Mouse (Mus musculus) left cerebral cortex, adult 9 months (tissue): ENCODE measurements around the gene Rfx3.
A peak's percentile ranks its signal among the peaks of the same experiment; 100 is the strongest.

ENCODE experiments used
- DNase-seq, 2 experiments: peaks; one replicate each; pipeline ENCODE4 v3.0.0; 2022; ENCODE audit warnings: low spot score in 2 of 2

Gene Rfx3

DNA sequence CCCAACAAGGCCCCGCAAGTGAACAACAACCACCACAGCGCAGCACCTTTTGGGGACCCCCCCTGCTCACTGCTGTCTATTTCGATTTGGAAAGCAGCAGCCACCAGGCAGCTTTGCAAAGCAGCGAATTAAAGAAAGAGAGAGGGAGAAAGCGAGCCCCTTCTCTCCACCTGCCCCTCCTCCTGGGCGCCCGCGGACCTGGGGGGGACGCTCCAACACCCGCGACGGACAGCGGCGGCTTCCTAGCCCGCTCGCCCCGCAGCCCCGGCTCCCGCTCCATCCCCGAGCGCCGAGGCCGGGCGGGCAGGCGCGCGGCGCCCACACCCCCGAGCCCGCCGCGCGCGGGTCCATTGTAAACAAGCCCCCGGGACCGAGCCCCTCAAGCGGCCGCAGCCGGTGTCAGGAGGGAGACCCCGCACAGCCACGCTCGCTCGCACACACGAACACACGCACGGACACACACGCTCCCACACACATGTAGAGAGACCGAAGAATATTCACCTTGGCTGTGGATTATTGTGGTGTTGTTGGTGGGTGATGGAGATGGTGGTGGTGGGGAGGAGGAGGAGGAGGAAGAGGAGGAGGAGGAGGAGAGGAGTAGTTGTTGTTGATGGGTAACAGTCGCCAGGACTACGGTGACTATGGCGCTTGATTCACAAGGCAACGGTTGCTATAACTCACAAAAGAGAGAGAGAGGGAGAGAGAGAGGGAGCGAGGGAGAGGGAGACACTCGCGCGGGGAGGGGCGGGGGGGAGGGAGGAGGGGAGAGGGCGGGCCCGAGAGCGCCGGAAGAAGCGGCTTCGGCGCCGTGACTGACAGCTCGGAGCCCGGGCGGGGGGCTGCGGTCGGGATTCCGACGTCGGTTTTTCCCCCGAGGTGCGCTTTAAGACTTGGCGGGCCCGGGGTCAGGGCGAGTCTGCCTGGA lies at the start of gene Rfx3:
Rfx3 (minus strand) TSS at position 696 of the 925 bp plus-strand sequence.
- peak in 1 of 2 experiments; percentile 16 for DNase-seq

DNA sequence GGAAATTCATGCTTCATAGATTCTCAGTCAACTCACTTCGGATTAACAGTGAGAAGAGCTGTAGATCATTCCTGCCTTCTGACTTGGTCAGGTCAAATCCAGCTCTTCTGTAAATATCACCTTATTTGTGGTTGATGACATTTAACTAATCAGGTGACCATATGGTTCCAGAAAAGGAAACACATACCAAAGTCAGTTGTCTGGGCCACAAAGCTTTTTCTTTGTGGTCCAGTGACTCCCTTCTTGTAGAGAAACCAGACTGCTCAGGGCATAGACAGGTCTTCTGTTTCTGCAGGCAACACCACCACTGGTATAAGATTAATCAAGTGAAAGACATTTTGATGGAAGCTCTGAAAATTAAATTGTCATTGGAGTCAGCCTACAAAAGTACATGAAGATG lies 41.1 kb upstream of the Rfx3 start:
- no peak for DNase-seq

DNA sequence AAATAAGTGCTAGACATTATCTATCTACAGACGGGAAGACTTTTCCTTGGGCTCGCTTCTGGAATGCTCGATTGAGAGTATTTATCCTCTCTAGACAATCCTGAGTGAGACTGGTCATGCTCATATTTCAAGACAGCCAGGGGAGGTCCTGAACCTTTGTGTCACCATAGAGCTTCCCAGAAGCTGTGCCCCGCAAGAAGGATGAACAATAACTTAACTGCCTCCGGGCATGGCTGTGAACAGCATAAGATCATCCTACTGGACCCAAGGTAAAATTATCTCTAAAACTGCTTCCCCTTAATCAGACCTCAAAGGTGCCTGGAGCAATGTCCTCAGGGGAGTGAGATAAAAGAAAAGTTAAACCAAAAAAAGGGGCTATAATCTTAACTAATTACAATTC lies 40.6 kb upstream of the Rfx3 start:
- no peak for DNase-seq

DNA sequence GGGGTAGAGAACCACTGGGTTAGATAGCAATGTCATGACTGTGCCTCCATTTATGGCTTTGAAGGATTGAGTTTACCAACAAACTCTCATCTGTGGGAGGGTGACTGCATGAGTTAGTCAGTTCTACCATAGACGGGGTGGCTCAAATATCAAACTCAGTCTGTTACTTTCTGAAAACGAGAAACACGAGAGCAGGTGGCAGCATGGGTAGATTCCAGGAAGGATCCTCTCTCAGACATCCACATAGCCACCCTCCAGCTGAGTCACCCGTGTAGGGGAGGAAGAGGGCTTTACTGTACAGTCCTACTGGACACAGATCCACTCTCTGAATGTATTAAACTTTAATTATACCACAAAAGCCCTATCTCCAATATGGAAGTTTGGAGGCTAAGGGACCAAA lies 38.3 kb upstream of the Rfx3 start:
- DNase-seq, result no peak

DNA sequence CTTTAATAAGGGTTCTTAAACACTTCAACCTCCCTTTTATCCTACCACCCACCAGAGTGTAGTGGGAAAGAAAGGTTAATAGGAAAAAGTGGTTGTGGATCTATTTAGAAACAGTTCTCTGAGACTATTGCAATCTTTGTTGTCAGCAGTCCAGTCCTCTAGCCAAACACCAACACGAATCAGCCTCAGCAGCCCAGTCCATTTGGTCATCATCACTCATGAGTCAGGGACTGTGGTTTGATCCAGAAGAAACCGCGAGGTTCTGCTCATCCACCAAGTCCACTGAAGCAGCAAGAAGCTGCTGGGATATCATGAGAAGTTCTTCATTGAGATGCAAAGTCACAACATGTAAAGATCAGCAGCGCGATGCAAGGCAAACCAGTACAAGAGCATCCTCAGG lies 35.8 kb upstream of the Rfx3 start:
- DNase-seq, result no peak

DNA sequence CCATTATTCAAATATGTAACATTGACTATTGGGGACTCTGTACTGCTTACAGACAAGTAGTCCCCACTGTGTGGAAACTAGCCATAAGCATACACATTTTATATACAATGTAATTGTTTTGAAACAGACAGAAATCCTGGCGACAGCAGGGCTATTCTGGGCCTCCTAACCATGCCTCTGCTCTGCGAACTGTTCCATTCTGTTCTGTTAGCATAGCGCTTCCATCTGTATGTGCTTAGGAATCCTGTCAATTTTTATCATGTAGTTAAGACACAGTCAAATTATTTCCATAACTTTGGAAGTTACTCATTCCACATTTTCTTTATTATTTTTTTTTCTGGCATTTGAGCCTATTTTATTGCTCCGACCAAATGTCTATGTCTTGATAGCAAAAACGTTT lies 34.0 kb upstream of the Rfx3 start:
- no peak for DNase-seq

DNA sequence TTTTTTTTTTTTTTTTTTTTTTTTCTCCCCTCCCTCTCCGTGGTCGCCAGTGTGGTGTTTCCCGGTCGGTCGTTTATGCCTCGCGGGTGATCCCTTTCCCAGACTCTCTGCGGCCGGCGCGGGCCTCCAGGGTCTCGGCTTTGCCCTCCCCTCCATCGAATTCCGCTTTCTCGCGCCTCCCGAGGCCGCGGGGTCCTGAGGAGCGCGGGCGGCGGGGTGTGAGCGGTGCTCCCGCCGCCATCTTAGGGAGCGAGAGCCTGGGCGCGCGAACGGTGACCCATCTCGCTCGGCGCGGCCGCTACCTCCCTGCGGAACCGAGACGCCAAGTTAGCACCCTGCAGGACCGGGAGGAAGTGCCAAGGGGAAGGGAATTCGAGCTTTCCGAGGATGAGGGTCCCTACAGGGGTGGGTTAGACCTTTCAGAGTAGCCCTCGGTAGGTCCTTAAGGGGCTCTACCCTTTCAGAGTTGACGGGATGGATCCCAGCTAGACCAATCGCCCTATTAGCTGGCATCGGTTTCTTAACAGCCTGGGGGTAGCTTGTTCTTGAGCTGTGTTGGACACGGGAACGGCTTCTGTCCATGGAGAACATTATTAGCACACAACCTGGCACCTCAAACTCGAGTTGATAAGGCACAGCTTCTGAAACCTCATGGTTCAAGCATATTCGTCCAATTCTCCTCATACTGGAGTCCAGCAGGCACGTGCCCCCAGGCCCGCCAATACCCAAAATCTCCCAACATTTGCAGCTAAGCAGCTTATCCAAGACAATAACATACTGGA lies 943 bp upstream of the Rfx3 start:
- DNase-seq, result peak; percentile 37 to 73

DNA sequence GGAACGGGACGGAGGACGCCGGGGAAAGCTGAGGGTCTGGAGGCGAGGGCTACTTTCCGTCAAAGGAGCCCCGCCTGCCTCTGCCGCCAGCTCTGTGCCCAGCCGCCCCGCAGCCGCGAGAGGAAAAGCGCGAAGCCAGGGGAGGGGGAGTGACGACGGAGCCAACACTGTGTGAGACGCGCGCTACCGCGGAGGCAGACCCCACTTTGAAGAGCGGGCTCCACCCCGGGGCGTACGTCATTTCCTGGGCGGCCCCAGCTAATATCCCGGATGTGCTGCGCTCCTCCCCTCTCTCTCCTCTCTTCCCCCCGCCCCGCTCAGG lies 391 bp upstream of the Rfx3 start:
- peak; percentile 87 to 95 for DNase-seq

DNA sequence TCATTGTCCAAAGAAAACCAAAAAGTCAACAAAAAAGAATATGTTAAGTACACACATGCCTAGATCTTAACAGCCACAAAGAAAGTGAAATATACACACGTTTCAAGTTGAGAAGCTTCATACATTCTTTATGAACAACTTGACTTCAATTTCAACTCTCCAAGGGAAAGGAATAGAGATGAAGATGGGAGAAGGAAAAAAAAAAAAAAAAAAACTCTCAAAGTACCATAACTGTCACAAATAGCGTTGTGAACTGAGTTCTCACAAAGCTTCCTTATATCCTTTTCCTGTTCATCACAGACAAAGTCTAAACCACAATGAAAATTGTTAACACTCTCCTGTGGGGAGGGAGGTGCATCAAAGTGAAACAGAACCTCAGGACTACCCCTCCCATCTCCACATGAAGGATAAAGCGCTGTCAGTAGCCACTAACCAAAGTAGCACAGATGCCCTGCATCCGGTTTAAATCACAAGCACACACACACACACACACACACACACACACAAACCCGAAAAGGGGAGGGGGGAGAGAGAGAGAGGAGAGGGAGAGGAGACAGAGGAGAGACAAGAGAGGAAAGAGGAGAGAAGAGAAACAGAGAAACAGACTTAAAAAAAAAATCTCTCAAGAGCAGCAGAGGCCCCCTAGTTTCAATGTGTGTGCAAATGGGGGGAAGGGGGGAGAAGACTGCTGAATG lies 1.2 kb downstream of the Rfx3 start:
- DNase-seq, result peak in 1 of 2 experiments; percentile 29

DNA sequence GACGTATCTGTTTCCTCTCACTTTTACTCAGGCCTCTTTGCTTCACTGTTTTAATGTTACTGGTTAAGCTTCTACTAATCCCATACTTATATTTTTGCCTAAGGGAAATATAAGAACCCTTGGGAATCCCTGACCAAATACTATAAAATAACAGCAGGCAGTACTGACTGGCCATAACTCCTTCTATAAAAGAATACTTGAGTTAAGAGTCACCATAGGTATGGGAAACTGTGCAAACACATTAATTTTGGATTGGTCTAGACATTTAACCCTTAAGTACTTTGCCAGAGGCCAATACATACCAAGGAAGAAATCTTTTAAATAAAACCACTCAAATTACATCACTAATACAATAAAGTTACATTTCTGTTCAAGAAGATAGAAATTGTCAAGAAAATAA lies 6.8 kb downstream of the Rfx3 start:
- DNase-seq, result no peak

DNA sequence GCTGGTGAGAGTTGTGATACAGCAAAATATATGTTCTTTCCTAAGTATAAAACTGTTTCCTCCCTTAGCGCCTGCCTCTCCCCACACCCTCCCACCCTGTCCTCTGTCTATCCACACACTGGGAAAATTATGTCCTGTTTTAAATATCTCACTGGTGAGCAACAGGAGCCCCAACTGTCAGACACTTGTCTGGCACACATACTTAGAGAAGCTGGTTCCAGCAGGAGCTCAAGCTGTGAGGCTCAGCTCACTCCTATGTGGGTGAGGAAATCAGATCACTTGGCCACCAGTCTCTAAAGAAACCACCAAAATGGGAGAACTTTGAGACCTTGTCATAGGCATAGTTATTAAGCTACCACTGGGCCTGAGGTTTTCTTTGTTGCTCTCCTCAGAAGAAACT lies 7.5 kb downstream of the Rfx3 start:
- peak in 1 of 2 experiments; percentile 32 for DNase-seq

DNA sequence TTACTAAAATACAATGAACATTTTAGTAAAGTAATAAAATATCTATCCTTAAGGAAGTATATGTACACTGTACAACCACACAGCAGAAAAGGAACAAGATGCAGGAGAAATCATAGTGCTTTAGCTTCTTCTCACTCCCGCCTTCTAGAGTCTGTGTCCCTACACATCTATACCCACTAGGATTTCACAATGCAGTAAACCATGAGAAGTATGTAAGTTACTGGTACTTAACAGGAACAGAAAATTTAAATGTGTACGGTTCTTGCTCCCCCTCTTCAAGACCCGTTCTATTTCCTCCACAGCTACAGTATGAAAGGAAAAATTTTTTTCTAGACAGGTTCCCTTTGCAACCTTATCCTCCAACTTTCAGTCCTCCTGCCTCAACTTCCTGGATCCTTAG lies 8.3 kb downstream of the Rfx3 start:
- no peak for DNase-seq

DNA sequence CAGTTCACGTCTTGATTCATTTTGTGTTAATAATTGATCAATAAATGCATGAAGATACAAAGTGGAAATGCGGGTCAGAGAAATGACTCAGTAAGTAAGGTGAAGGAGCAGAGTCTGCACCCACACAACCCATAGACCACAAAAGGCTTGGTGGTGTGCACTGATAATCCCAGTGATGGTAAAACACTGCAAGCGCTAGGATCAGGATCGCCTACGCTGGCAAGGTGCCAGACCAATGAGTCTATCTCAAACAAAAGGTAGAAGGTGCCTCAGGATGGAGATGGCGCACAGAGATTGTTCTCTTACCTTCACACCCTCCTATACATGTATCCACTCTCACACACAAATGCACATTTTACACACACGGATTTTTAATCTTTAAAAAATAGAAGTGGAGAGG lies 18.2 kb downstream of the Rfx3 start:
- DNase-seq, result no peak

DNA sequence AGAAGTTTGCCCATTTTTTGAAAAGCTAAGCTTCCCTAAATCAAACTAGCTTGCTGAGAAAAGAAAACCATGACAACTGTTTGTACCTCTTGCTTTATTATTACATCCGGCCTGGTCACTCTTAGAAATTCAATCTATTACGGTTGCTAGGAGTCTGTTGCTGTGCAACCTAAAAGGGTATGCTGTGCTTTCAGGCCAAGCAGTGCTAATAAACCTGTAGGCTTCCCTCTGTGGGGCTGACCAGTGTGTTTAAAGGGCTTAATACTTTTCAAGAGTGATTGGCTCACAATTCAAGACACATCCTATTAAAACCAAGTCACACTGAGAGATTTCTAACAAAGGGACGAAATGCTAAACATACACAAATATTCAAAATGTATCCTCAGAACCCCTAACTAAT lies 22.2 kb downstream of the Rfx3 start:
- DNase-seq, result no peak

DNA sequence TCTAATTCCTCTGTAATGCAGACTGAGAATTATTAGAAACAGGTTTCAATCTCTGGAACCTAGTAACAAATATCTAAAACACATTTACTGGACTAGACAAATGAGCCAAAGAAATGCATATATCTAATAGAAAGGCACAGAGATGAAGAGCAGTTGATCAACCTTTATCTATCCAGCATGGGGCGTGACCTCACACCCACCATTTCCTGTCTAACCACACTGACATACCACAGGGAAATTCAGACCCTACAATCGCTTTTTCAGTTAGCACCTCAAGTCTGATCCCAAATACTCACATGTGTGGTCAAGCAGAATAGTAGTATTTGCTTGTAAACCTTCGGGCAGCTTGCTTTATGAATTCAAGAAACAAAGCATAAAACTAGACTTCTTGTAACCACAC lies 43.4 kb downstream of the Rfx3 start:
- DNase-seq, result no peak

DNA sequence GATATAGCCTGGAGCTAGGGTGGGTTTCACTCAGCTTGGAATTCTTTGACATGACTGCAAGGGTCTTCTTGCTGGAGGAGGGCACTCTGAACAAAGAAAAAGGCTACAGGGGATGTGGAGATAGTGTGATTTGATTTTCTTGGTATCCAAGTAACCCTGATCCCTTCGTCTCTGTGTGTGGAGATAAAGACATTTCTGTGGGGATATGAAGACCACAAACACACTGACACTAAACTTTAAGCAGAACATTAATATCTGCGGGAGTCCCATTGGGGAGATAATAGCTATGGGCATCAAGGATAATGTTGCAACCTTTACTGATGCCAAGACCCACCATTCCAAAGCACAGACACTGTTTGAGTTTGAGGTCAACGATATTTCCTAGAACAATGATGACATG lies 49.7 kb downstream of the Rfx3 start:
- DNase-seq, result no peak

DNA sequence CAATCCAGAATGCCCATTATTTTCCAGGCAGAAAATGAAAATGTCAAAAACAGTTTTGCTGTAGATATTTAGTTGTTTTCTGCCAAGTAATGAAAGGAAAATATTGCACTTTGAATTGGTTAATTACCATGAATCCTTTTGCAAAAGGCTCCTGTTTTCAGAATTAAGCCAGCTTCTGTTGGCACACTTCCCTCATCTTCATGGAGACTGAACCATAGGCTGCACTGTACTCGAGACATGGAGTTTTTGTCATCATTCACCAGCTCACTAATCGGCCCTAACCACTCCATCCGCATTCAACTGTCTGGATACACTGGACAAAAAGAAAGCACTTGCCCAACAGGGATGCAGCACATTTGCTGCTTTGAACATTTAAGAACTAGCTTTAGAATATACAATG lies 75.5 kb downstream of the Rfx3 start:
- no peak for DNase-seq

DNA sequence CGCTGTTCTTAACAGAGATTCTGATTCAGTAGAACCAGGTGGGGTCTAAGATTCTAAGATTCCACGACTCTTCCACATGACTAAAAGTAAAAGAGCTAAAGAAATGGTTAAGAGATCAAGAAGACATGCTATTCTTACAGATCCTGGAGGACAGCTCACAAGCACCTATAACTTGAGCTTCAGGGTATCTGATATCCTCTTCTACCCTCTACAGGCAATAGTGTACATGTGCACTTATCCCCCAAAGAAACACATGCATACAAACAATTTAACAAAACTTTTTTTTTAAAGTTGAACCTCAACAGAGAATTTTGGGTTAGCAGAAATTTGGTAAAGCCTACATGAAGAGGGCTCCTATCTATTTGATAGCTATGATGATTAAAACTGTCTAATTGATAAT lies 79.8 kb downstream of the Rfx3 start:
- no peak for DNase-seq

DNA sequence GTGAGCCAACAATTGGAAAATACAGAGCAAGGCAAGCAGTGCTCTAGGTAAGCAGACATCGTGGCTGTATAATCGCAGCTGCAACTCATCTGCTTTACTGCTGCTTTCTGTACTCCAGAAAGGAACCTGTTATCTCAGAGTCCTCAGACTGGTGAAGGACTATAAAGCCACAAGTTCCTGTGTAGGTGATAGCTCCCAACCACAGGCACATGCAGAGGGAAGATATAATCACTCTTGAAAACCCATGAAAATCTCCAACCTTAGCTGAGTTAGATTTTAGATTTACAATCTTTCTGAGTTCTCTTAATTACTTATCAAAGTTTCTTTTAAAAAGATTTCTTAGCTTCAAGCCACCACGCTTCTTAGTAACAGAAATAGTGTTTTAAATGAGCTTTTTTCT lies 84.6 kb downstream of the Rfx3 start:
- no peak for DNase-seq

DNA sequence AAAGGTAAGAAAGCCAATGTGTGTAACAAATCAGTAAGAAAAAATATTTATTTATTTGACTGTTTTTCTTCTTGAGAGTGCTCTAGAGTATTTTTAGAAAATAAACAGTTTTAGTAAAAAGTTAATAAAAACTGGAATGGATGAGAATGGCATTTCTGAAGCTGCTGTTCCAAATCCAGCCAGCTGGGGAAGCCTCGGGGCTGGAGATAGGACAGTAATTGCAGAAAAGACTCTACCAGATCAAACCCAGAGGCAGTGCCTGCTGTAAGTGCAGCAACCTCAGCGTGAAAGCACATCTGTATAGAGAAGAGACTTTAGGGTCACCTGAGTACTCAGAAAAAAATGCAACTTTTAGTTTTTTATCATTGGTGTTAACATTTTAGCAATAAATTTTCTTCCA lies 91.9 kb downstream of the Rfx3 start:
- no peak for DNase-seq

DNA sequence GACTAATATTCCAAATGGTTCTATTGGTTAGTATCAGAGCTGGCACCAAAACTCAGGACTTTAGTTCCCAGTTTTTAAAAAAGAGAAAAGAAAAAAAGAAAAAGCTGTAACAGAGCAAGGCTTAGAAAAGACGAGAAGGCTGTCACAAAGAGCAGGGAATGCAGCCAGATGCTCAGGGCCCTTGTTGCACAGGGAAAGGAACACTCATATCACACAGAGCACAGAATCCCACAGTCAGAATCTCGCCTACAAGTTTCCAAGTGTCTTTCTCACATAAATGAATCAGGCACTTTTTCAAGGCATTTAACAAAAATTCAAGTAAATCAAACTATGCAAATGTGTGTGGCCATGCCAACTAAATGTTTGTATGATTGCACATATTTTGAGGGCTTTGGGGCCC lies 94.5 kb downstream of the Rfx3 start:
- peak in 1 of 2 experiments; percentile 55 for DNase-seq

DNA sequence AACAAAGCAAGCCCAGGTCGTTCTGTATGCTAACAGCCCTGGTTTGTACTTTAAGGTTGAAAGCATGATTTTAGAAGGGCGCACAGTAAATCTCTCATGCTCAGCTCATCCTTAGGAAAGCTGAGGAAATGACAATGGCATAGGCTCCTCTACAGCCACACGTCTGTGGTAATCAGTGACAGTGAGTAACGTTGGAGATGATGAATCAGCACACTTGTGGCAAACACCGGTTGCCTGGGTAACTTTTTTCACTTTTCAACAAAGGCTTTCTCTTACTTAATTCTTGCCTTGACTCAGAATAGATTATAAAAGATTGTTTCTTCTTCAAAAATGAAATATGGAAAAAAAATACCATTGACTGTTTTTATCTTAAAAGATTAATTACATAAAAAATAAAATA lies 104.0 kb downstream of the Rfx3 start:
- no peak for DNase-seq

DNA sequence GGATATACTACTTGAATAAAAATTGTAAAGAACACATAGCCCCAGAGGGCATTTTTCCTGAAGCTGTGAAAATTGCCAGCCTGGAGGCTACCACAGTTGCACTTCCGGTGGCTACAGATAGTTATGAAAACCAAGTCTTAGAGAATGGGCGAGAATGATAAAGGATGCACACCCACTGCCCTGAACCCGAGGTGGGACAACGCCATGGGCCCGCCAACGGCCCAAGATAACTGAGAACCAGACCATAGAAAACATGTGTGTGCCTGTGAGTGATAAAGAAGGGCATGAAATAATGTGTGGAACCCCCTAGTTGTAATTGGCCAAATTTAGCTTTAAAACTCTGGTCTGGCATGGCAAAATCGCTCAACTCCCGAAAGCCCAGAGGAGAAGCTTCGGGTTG lies 105.0 kb downstream of the Rfx3 start:
- no peak for DNase-seq
